Mouse (Mus musculus) embryonic facial prominence, embryonic 11.5 days (tissue): ENCODE measurements around the gene Fbln2. TPM values are rescaled to one million over a fixed set of nuclear protein-coding genes. Genes with fewer than 3 reads are reported as not detected.

Source experiments
- ATAC-seq: fragments of 200-750 bp; cut with Nextera tagmentation; replicated peaks from 2 replicates; pipeline ENCODE4 v1.8.0; 2017; ENCODE audit warnings: low read depth; ENCODE audit not compliant: insufficient number of reproducible peaks, low FRiP score, low TSS enrichment
- DNase-seq: peaks from one replicate; pipeline ENCODE4 v3.0.0-alpha.2; 2015; ENCODE audit warnings: low spot score
- H3K27ac ChIP-seq: fragments of 300-500 bp; sonication (generic); replicated peaks from 2 replicates; pipeline ENCODE4 v1.5.1; 2014; ENCODE audit warnings: mild to moderate bottlenecking, low read depth, low read length, control low read depth
- H3K27me3 ChIP-seq: fragments of 300-500 bp; sonication (generic); 2 replicates; pipeline ENCODE4 v1.6.1; 2014; ENCODE audit warnings: mild to moderate bottlenecking, low read length, moderate library complexity, mixed read lengths; ENCODE audit not compliant: control insufficient read depth, insufficient read depth
- H3K36me3 ChIP-seq: fragments of 300-500 bp; sonication (generic); replicated peaks from 2 replicates; pipeline ENCODE4 v1.6.1; 2014; ENCODE audit warnings: low read depth, mild to moderate bottlenecking, low read length, moderate library complexity, mixed read lengths; ENCODE audit not compliant: control insufficient read depth, insufficient read depth
- H3K4me1 ChIP-seq: fragments of 300-500 bp; sonication (generic); 2 replicates; pipeline ENCODE4 v1.6.1; 2014; ENCODE audit warnings: low read length, mixed read lengths; ENCODE audit not compliant: control insufficient read depth, insufficient read depth
- H3K4me2 ChIP-seq: fragments of 300-500 bp; sonication (generic); 2 replicates; pipeline ENCODE4 v1.6.1; 2014; ENCODE audit warnings: low read depth, mild to moderate bottlenecking, control low read depth, low read length, moderate library complexity
- H3K4me3 ChIP-seq: fragments of 300-500 bp; sonication (generic); 2 replicates; pipeline ENCODE4 v1.5.1; 2014; ENCODE audit warnings: low read depth, low read length, control low read depth
- H3K9ac ChIP-seq: fragments of 300-500 bp; sonication (generic); replicated peaks from 2 replicates; pipeline ENCODE4 v1.6.1; 2014; ENCODE audit warnings: mild to moderate bottlenecking, control low read depth, low read length
- H3K9me3 ChIP-seq: fragments of 300-500 bp; sonication (generic); replicated peaks from 2 replicates; pipeline ENCODE4 v1.6.1; 2016; ENCODE audit warnings: mild to moderate bottlenecking, low read length, inconsistent platforms, mixed read lengths; ENCODE audit not compliant: control insufficient read depth
- WGBS: fragments of 180-500 bp; shearing (Covaris S2); extraction: QIAGEN DNeasy Blood & Tissue Kit; methylation state at CpG from one replicate; pipeline ENCODE4 v1.1.7; 2014; 5-methylcytosine and 5-hydroxymethylcytosine counted together
- polyA plus RNA-seq: library from polyadenylated mRNA; unstranded; fragments of >200 nt; fragmentation: Nextera tagmentation; extraction: Ambion mirVana; gene quantifications from 2 replicates; pipeline ENCODE4 v1.2.1, GENCODE M21; 2014

The Fbln2 gene
- polyA plus RNA-seq, 1 experiment from 2014 or later, result 61.9 TPM

DNA sequence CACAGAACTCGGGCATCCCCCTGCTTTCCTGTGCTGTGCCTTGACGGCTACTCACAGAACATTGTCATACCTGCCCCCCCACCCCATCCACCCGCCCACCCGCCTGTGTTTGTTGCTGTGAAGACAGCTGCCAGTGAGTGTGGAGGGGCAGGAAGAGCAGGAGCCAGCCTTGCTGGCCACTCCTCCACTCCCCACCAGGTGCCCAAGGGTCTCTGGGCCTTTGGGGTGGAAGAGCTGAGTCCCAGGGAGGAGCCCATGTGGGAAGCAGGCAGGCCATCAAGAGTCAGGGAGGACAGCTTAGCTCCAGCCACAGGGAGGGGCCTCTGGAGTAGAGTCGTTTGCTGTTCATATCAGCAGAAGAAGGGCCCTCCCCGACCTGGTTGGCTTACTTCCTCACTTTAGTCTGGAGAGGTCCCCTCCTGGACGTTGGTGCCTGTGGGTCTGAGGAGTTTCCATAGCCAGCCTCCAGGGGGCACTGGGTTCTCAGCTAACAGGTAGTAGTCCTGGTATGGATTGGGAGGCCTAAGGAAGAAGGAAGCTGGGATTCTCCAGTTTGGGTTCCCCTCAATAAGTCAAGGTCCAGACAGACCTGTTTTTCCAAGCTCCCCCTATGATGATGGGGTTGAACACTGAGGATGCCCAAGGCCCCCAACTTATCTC lies 38.9 kb upstream of the Fbln2 start:
- Histone ChIP-seq H3K9ac (no peak overlapping the region), H3K4me3 (no peak overlapping the region), H3K9me3 (no peaks in the 10 kb centered on the region), H3K27me3 (no peaks in the 10 kb centered on the region), H3K4me2 (no peak overlapping the region), H3K36me3 (no peaks in the 10 kb centered on the region), H3K4me1 (no peaks in the 10 kb centered on the region), H3K27ac (no peak overlapping the region)
- 40% methylated on average over 7 of the region's 7 CpGs for WGBS
- peak; percentile 17; the same call in 1 of the 2 replicates for ATAC-seq
- DNase-seq, result peak; percentile 79

DNA sequence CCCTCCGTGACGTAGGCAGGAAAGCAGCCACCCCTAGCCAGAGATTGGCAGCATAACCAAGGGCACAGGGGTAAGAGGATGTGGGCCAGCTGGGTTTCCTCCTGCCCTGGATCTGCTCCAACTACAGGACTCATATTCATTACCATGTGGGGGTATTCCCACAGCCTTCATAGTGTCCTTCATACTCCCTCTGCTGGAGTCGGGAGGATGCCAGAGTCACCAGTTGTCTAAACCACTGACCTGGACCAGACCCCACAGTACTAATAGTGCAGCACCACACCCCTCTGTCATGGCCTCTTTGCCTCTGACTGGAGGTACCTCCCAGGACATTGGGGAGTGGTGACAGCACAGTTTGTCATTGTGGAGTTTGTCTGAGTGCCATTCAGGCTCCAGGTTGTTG lies 38.0 kb upstream of the Fbln2 start:
- H3K9ac ChIP-seq, result no peak overlapping the region; the same call in 1 of the 2 replicates
- H3K4me1 ChIP-seq, result no peaks in the 10 kb centered on the region
- no peak for ATAC-seq
- H3K27me3 ChIP-seq, result no peaks in the 10 kb centered on the region
- DNase-seq, result no peak
- H3K4me2 ChIP-seq, result no peak overlapping the region
- H3K36me3 ChIP-seq, result no peaks in the 10 kb centered on the region
- no peaks in the 10 kb centered on the region for H3K9me3 ChIP-seq
- 85% methylated on average over 3 of the region's 3 CpGs for WGBS
- H3K27ac ChIP-seq, result no peak overlapping the region
- no peak overlapping the region for H3K4me3 ChIP-seq

DNA sequence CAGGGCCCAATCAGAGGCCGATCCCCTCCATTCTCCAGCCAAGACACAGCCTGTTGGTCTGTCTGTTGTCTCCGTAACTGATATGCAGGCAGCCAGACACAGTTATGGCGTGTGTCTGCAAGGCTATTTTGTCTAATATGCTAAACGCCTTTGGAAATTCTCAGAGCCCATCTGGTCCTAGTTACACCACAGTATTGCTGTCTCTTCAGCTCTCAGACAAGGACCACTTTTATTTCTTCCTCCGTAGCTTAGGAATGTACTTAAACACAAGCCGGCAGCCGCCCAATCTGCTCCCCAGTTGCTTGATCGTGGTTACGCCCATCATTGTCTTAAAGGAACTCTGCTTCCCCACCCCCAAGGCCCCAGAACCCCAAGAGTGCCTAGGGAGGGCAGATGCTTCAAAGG lies 31.5 kb upstream of the Fbln2 start:
- no peak overlapping the region for H3K9ac ChIP-seq
- peak; percentile 85 for ATAC-seq
- WGBS, result 28% methylated on average over 9 of the region's 9 CpGs

DNA sequence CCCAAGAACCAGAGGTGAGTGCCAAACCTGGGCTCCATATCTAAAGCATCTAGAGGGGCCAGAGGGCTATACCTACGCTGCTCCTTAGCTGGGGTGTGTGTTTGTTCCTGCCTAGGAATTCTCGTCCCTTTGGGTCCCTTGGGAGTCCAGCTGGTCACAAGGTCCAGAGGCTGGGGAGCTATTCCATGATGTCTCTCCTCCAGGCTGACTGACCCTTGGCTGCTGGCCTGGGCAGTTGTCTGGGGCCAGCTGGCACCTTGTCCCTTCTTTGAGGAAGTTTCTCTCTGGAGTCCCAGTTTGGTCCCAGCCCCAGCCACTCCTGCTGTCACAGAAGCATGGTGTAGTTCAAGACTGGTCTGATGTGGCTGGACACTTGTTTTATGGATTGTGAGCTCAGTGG lies 30.9 kb upstream of the Fbln2 start:
- Histone ChIP-seq H3K9ac (no peak overlapping the region), H3K4me1 (peaks cover 4% of the 10 kb centered on the region), H3K4me2 (no peak overlapping the region), H3K4me3 (no peak overlapping the region), H3K36me3 (no peaks in the 10 kb centered on the region), H3K27ac (peak overlapping the region; percentile 80), H3K27me3 (no peaks in the 10 kb centered on the region), H3K9me3 (no peaks in the 10 kb centered on the region)
- ATAC-seq (no peak), DNase-seq (no peak)
- WGBS, result 64% methylated on average over 2 of the region's 2 CpGs

More for the DNA sequence above, 31.5 kb upstream of the Fbln2 start:
- no peak overlapping the region for H3K4me3 ChIP-seq
- H3K4me1 ChIP-seq, result peaks cover 4% of the 10 kb centered on the region
- H3K4me2 ChIP-seq, result no peak overlapping the region
- no peaks in the 10 kb centered on the region for H3K36me3 ChIP-seq
- H3K9me3 ChIP-seq, result no peaks in the 10 kb centered on the region
- peak; percentile 83 for DNase-seq
- no peaks in the 10 kb centered on the region for H3K27me3 ChIP-seq
- H3K27ac ChIP-seq, result peak overlapping the region; percentile 81

DNA sequence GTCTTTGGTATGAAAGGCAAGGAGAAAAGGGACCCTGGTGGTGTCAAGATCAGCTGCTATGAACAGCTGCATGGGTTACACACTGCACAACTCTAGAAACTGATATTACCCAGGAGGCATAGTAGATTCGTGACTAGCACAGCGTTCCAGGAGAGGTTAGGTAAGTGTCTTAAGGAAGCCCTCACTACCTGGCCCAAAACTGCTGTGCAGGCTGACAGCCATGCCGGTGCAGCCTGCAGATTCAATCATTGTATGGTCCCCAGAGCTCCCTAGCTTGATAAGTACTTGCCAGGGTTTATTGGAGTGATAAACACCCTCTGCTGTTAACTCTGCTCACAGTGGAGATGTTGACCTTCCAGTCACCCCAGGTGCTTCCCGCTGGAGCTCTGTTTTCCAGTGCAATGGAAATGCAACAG lies 30.2 kb upstream of the Fbln2 start:
- Histone ChIP-seq H3K27me3 (no peaks in the 10 kb centered on the region), H3K9me3 (no peaks in the 10 kb centered on the region), H3K4me2 (no peak overlapping the region), H3K4me3 (no peak overlapping the region), H3K36me3 (no peaks in the 10 kb centered on the region), H3K27ac (no peak overlapping the region), H3K9ac (no peak overlapping the region), H3K4me1 (peaks cover 4% of the 10 kb centered on the region)
- WGBS, result 86% methylated on average over 4 of the region's 4 CpGs
- DNase-seq, result no peak
- no peak for ATAC-seq

DNA sequence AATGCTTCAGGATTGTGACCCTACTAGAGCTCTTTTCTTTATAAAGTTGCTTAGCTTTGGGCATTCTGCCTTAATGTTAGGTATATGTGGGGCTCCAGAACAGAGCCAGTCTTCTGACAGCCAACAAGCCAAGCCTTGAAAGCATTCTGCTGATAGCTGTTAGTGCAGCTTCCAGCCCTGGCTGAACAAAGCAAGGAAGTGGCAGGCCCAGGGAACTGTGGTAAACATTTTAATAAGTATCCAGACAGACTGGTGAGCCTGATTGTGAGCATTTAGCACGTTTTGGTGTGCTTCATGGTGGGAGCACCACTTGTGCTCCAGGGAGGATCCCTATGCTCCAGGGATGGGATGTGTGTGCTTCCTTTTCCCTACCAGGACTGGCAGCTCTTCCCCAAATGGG lies 29.2 kb upstream of the Fbln2 start:
- WGBS, result 33% methylated on average over 1 of the region's 1 CpGs
- Histone ChIP-seq H3K36me3 (no peaks in the 10 kb centered on the region), H3K4me1 (peaks cover 4% of the 10 kb centered on the region), H3K4me2 (no peak overlapping the region), H3K4me3 (no peak overlapping the region), H3K9ac (no peak overlapping the region), H3K9me3 (no peaks in the 10 kb centered on the region), H3K27me3 (no peaks in the 10 kb centered on the region), H3K27ac (no peak overlapping the region)
- ATAC-seq (no peak), DNase-seq (no peak)

DNA sequence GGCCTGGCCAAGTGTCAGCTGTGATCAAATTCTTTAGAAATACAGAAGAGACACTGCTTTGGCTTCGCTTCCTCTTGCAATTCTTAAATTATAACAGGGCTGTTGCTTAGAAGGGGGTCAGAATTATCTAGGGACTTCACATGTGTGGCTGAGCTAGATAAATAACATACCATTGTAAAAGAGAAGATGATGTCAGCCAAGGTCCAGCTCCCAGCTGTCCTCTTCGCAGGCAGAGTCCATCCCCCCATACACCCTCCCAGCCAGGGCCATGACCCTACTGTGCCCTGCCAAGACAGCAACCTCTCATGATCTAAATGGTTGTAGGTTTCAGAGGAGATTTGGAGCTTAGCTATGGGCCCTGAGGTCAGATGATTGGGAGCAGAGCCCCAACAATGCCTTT lies 28.3 kb upstream of the Fbln2 start:
- Histone ChIP-seq H3K4me2 (no peak overlapping the region), H3K9me3 (no peaks in the 10 kb centered on the region), H3K4me1 (peaks cover 4% of the 10 kb centered on the region), H3K4me3 (no peak overlapping the region), H3K27me3 (no peaks in the 10 kb centered on the region), H3K36me3 (no peaks in the 10 kb centered on the region), H3K27ac (no peak overlapping the region), H3K9ac (no peak overlapping the region)
- no peak for ATAC-seq
- 53% methylated on average over 2 of the region's 2 CpGs for WGBS
- no peak for DNase-seq

DNA sequence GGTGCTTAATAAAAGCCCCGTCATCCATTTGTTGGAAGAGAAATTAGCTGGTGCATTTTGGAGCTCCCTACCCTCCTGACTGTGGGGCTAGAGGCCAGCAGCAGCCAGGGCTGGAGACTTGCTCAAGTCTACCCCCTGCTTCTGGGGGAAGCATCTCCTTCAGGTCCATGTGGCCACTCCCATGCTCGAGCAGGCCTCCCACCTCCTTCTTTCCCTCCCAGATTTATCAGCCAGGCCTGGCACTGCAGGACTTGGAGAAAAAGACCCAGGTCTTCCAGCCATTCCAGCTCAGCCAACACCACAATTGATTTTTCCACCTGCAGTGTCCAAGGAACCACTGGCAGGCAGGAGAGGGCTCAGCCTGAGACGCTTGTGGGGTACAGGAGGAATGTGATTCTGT lies 27.5 kb upstream of the Fbln2 start:
- Histone ChIP-seq H3K27ac (no peak overlapping the region), H3K4me1 (peaks cover 4% of the 10 kb centered on the region), H3K27me3 (no peaks in the 10 kb centered on the region), H3K4me2 (no peak overlapping the region), H3K36me3 (no peaks in the 10 kb centered on the region), H3K9me3 (no peaks in the 10 kb centered on the region), H3K9ac (no peak overlapping the region), H3K4me3 (no peak overlapping the region)
- no peak for ATAC-seq
- 73% methylated on average over 3 of the region's 3 CpGs for WGBS
- DNase-seq, result no peak
